In genomic region chr4:33337999-33338398, GRCm38 (mm10) we compare ENCODE assay signal across 13 mouse cellular contexts. TPM values are rescaled to one million over a fixed set of nuclear protein-coding genes. Genes with fewer than 3 reads are reported as not detected.
DNase-seq lines count a peak whose midpoint lies in the region; ATAC-seq and TF ChIP-seq lines count a peak whose summit lies in the region.
"Had no signal": no experiment of that assay in that cellular context is flagged by ENCODE, and none has a peak within 500 bp of the region (broad histone marks: within the 10 kb centered on the region; RNA-seq: fewer than 3 reads in every experiment).

No protein-coding gene starts in this region.

- H3K9ac ChIP-seq in liver, embryonic 14.5 days (replicated peaks), result no peak overlapping the region
- no peak overlapping the region for H3K9ac ChIP-seq in hindbrain, embryonic 16.5 days (ENCODE audit: low read depth, low read length)
- H3K9ac ChIP-seq: hindbrain, embryonic 12.5 days; lung, embryonic 15.5 days; neural tube, embryonic 12.5 days had no signal

- no peaks in the 10 kb centered on the region for H3K27me3 ChIP-seq in liver, embryonic 14.5 days (ENCODE audit: control insufficient read depth, insufficient read depth, low read length)
- H3K27me3 ChIP-seq in hindbrain, embryonic 16.5 days (replicated peaks; ENCODE audit: control insufficient read depth, insufficient read depth, low read length), result no peaks in the 10 kb centered on the region
- H3K27me3 ChIP-seq: hindbrain, embryonic 12.5 days; lung, embryonic 15.5 days; neural tube, embryonic 12.5 days had no signal

- peak; percentile 71 to 89 for DNase-seq in adrenal gland, adult (ENCODE audit: inconsistent age in 2 of 2, low spot score in 1 of 2)
- DNase-seq in adrenal gland, postnatal 4 days (ENCODE audit: low spot score in 2 of 2), result no peak
- DNase-seq in MN1 (ENCODE audit: low spot score), result peak; percentile 45
- peak; percentile 78 for DNase-seq in c-Kit-negative CD71-positive TER-119-positive erythroid progenitor cells, embryonic 14.5 days (ENCODE audit: low read depth, low spot score)
- peak; percentile 54 to 64 (median 61) for DNase-seq in liver, embryonic 14.5 days (ENCODE audit: low read depth in 3 of 3, low spot score in 3 of 3)
- no peak for DNase-seq in kidney, postnatal 10 days
- DNase-seq in layer of hippocampus, postnatal 10 days (ENCODE audit: low spot score in 2 of 2), result no peak
- DNase-seq: cerebellum, adult 2 months; spleen, adult 18-20 months had no signal

- no peak overlapping the region for H3K4me3 ChIP-seq in liver, embryonic 14.5 days (ENCODE audit: insufficient read depth in 1 of 2, low read depth in 2 of 2, low read length in 2 of 2)
- H3K4me3 ChIP-seq in hindbrain, embryonic 16.5 days (ENCODE audit: low read length), result no peak overlapping the region
- H3K4me3 ChIP-seq: hindbrain, embryonic 12.5 days; lung, embryonic 15.5 days; neural tube, embryonic 12.5 days had no signal

- H3K27ac ChIP-seq in liver, embryonic 14.5 days, result peak overlapping the region; percentile 57
- no peak overlapping the region for H3K27ac ChIP-seq in hindbrain, embryonic 16.5 days (ENCODE audit: low read depth, low read length)
- H3K27ac ChIP-seq: hindbrain, embryonic 12.5 days; lung, embryonic 15.5 days; neural tube, embryonic 12.5 days had no signal

- peaks cover 6 to 10% of the 10 kb centered on the region in 2 experiments; a peak in 2 of 4 replicates for H3K4me1 ChIP-seq in liver, embryonic 14.5 days (replicated peaks; ENCODE audit: control insufficient read depth in 2 of 2, insufficient read depth in 2 of 2, low read length in 1 of 2)
- H3K4me1 ChIP-seq in hindbrain, embryonic 16.5 days (ENCODE audit: control insufficient read depth, insufficient read depth, low read depth, low read length), result no peaks in the 10 kb centered on the region
- H3K4me1 ChIP-seq: hindbrain, embryonic 12.5 days; lung, embryonic 15.5 days; neural tube, embryonic 12.5 days had no signal

- WGBS in liver, embryonic 14.5 days (ENCODE audit: insufficient replicate concordance), result 81% methylated on average over 1 of the region's 1 CpGs
- 82% methylated on average over 1 of the region's 1 CpGs for WGBS in hindbrain, embryonic 16.5 days

- H3K9me3 ChIP-seq in liver, embryonic 14.5 days (ENCODE audit: control insufficient read depth, low read length), result no peaks in the 10 kb centered on the region
- no peaks in the 10 kb centered on the region; the same call in 1 of the 2 replicates for H3K9me3 ChIP-seq in hindbrain, embryonic 16.5 days (ENCODE audit: control insufficient read depth, low read length)
- H3K9me3 ChIP-seq: hindbrain, embryonic 12.5 days; lung, embryonic 15.5 days; neural tube, embryonic 12.5 days had no signal

- no peak for TF ChIP-seq CTCF in liver, embryonic 14.5 days (IDR thresholded peaks at IDR 0.05; ENCODE audit: low read depth)

- no peak overlapping the region for H3K4me2 ChIP-seq in liver, embryonic 14.5 days (ENCODE audit: low read depth)
- no peak overlapping the region for H3K4me2 ChIP-seq in hindbrain, embryonic 16.5 days (ENCODE audit: low read length)
- H3K4me2 ChIP-seq: hindbrain, embryonic 12.5 days; lung, embryonic 15.5 days; neural tube, embryonic 12.5 days had no signal

- ATAC-seq in liver, embryonic 14.5 days (ENCODE audit: insufficient read depth), result peak; percentile 74
- no peak for ATAC-seq in hindbrain, embryonic 16.5 days

- peaks cover 19% of the 10 kb centered on the region for H3K36me3 ChIP-seq in liver, embryonic 14.5 days (replicated peaks; ENCODE audit: control insufficient read depth, insufficient read depth, low read depth)
- H3K36me3 ChIP-seq in hindbrain, embryonic 16.5 days (ENCODE audit: control insufficient read depth, insufficient read depth, low read length), result peaks cover 7% of the 10 kb centered on the region; the same call in 1 of the 2 replicates

- TF ChIP-seq EP300 in liver, embryonic 14.5 days (IDR thresholded peaks at IDR 0.05; ENCODE audit: low read depth), result peak; percentile 32; the same call in 1 of the 2 replicates

RNA-seq across cellular contexts. Expression of gene Rngtt, which starts 27.9 kb away (rescaled TPM):
- 10 to 100 TPM; 28.9 to 29.8 TPM for total RNA-seq in adrenal gland, postnatal 4 days (2021)
- polyA plus RNA-seq in liver, embryonic 14.5 days (2012; rRNA removed), result 2.5 and 4.3 TPM in 2 replicates
- polyA plus RNA-seq in liver, embryonic 14.5 days (2014; fragmentation: Nextera tagmentation; extraction: Ambion mirVana), result 11.3 and 12.6 TPM in 2 replicates
- total RNA-seq in layer of hippocampus, postnatal 10 days (2021), result 10 to 100 TPM; 20.3 to 20.7 TPM
- 19.2 and 20.2 TPM in 2 replicates for polyA plus RNA-seq in hindbrain, embryonic 16.5 days (2015; fragmentation: Nextera tagmentation; extraction: Ambion mirVana)

RNA-seq across cellular contexts. Expression of gene Pnrc1, which starts 48.0 kb away (rescaled TPM):
- total RNA-seq in adrenal gland, postnatal 4 days (2021), result 100 to 1,000 TPM; 190 to 204 TPM
- 11.3 and 17.8 TPM in 2 replicates for polyA plus RNA-seq in liver, embryonic 14.5 days (2012; rRNA removed)
- polyA plus RNA-seq in liver, embryonic 14.5 days (2014; fragmentation: Nextera tagmentation; extraction: Ambion mirVana), result 30.9 and 37.4 TPM in 2 replicates
- total RNA-seq in layer of hippocampus, postnatal 10 days (2021), result 100 to 1,000 TPM in 1 of 2 experiments, 10 to 100 TPM in 1; 94.9 to 101 TPM
- polyA plus RNA-seq in hindbrain, embryonic 16.5 days (2015; fragmentation: Nextera tagmentation; extraction: Ambion mirVana), result 44.9 and 46.7 TPM in 2 replicates

Comparison
In these comparisons a context has a peak if more than half of its experiments do, and no peak if none do; other contexts are left out.
1. DNase-seq: peak in adrenal gland, adult (2 of 2), MN1 (single experiment), c-Kit-negative CD71-positive TER-119-positive erythroid progenitor cells, embryonic 14.5 days (single experiment) and liver, embryonic 14.5 days (3 of 3); none in adrenal gland, postnatal 4 days (0 of 2), kidney, postnatal 10 days (single experiment) and layer of hippocampus, postnatal 10 days (0 of 2).